Mouse (Mus musculus) kidney, adult 2 months (tissue): ENCODE results near the gene Gp5. TPM values are rescaled to one million over a fixed set of nuclear protein-coding genes. Genes with fewer than 3 reads are reported as not detected.

Experiments
- DNase-seq: peaks from one replicate; pipeline ENCODE4 v3.0.0; 2021
- H3K27ac ChIP-seq: fragments of 200-500 bp; 2 replicates; pipeline ENCODE4 v1.5.1; 2012; ENCODE audit warnings: low read depth, low read length, control low read depth, inconsistent platforms; ENCODE audit not compliant: insufficient read depth
- H3K27me3 ChIP-seq: fragments of 200-500 bp; replicated peaks from 2 replicates; pipeline ENCODE4 v1.6.1; 2012; ENCODE audit warnings: mild to moderate bottlenecking, moderate library complexity, low read length, inconsistent platforms; ENCODE audit not compliant: control insufficient read depth, insufficient read depth
- H3K36me3 ChIP-seq: fragments of 200-500 bp; 2 replicates; pipeline ENCODE4 v1.6.1; 2012; ENCODE audit warnings: mild to moderate bottlenecking, moderate library complexity, low read length, inconsistent platforms; ENCODE audit not compliant: control insufficient read depth, insufficient read depth
- H3K4me1 ChIP-seq: fragments of 200-500 bp; 2 replicates; pipeline ENCODE4 v1.6.1; 2011; ENCODE audit warnings: low read length; ENCODE audit not compliant: control insufficient read depth, insufficient read depth
- H3K4me3 ChIP-seq: fragments of 200-500 bp; 2 replicates; pipeline ENCODE4 v1.5.1; 2011; ENCODE audit warnings: mild to moderate bottlenecking, low read depth, low read length, control low read depth; ENCODE audit not compliant: insufficient read depth
- CTCF ChIP-seq: fragments of 200-500 bp; conservative IDR thresholded peaks from 2 replicates; pipeline ENCODE4 v1.5.1; 2011; ENCODE audit warnings: low read depth, mild to moderate bottlenecking, control low read depth, low read length, moderate library complexity, mixed read lengths; ENCODE audit not compliant: insufficient read depth, insufficient read length
- POLR2A ChIP-seq: fragments of 200-500 bp; IDR thresholded peaks from one replicate; pipeline ENCODE4 v1.6.1; 2011; ENCODE audit warnings: low read depth, low read length, control low read depth
- WGBS: fragments of 180-500 bp; shearing (Covaris S2); methylation state at CpG from one replicate; pipeline ENCODE4 v1.1.7; 2018; 5-methylcytosine and 5-hydroxymethylcytosine counted together
- polyA plus RNA-seq: library from polyadenylated mRNA; depleted of rRNA; stranded (reverse); fragments of >200 nt; gene quantifications from 2 replicates; pipeline ENCODE4 v1.2.3, GENCODE M21; 2012

The Gp5 gene
- polyA plus RNA-seq, 1 experiment = 0.14 TPM

GRCm38 (mm10) chr16:30297450-30297849 is 13.1 kb downstream of the Gp5 start:
- whole genome bisulfite sequencing = 72% methylated on average over 7 of the region's 7 CpGs
- Histone ChIP-seq H3K27me3 (no peaks in the 10 kb centered on the region), H3K4me3 (no peak overlapping the region), H3K27ac (no peak overlapping the region), H3K36me3 (no peaks in the 10 kb centered on the region), H3K4me1 (no peaks in the 10 kb centered on the region)
- DNase-seq = no peak
- TF ChIP-seq POLR2A (no peak), CTCF (no peak)

GRCm38 (mm10) chr16:30296601-30297275 is 13.8 kb downstream of the Gp5 start:
- WGBS = 85% methylated on average over 11 of the region's 11 CpGs
- no peaks in the 10 kb centered on the region for H3K36me3 ChIP-seq
- H3K4me3 ChIP-seq = no peak overlapping the region
- no peak for DNase-seq
- H3K27ac ChIP-seq = no peak overlapping the region
- no peaks in the 10 kb centered on the region for H3K4me1 ChIP-seq
- no peaks in the 10 kb centered on the region for H3K27me3 ChIP-seq
- no peak for TF ChIP-seq POLR2A
- TF ChIP-seq CTCF = no peak

GRCm38 (mm10) chr16:30295106-30295505 is 15.5 kb downstream of the Gp5 start:
- TF ChIP-seq POLR2A (no peak), CTCF (no peak)
- Histone ChIP-seq H3K4me3 (no peak overlapping the region), H3K27ac (no peak overlapping the region), H3K4me1 (no peaks in the 10 kb centered on the region), H3K36me3 (no peaks in the 10 kb centered on the region), H3K27me3 (no peaks in the 10 kb centered on the region)
- DNase-seq = no peak
- WGBS = 94% methylated on average over 7 of the region's 7 CpGs

- WGBS = 44% methylated on average over 6 of the region's 6 CpGs
- no peak overlapping the region for H3K4me3 ChIP-seq
- no peaks in the 10 kb centered on the region for H3K36me3 ChIP-seq
- no peak for TF ChIP-seq POLR2A
- no peak for TF ChIP-seq CTCF
- no peaks in the 10 kb centered on the region for H3K27me3 ChIP-seq
- no peaks in the 10 kb centered on the region for H3K4me1 ChIP-seq
- DNase-seq = no peak
- no peak overlapping the region for H3K27ac ChIP-seq
Measured at GRCm38 (mm10) chr16:30290436-30290835, 20.1 kb downstream of the Gp5 start.

- no peak overlapping the region for H3K27ac ChIP-seq
- H3K36me3 ChIP-seq = no peaks in the 10 kb centered on the region
- TF ChIP-seq CTCF (no peak), POLR2A (no peak)
- 83% methylated on average over 4 of the region's 4 CpGs for WGBS
- DNase-seq = no peak
- H3K4me1 ChIP-seq = no peaks in the 10 kb centered on the region
- H3K4me3 ChIP-seq = no peak overlapping the region
- no peaks in the 10 kb centered on the region for H3K27me3 ChIP-seq
Measured at GRCm38 (mm10) chr16:30285701-30286100, 24.9 kb downstream of the Gp5 start.

- Histone ChIP-seq H3K4me1 (no peaks in the 10 kb centered on the region), H3K27me3 (no peaks in the 10 kb centered on the region), H3K27ac (no peak overlapping the region), H3K36me3 (no peaks in the 10 kb centered on the region), H3K4me3 (no peak overlapping the region)
- peak; percentile 43 for DNase-seq
- TF ChIP-seq POLR2A = no peak
- peak; percentile 80 for TF ChIP-seq CTCF
- 3% methylated on average over 15 of the region's 15 CpGs for WGBS
Measured at GRCm38 (mm10) chr16:30283743-30284337, 26.7 kb downstream of the Gp5 start.

- no peaks in the 10 kb centered on the region for H3K4me1 ChIP-seq
- H3K27me3 ChIP-seq = no peaks in the 10 kb centered on the region
- no peaks in the 10 kb centered on the region for H3K36me3 ChIP-seq
- no peak within 1 kb of the TSS for H3K27ac ChIP-seq
- WGBS = 4% methylated on average over 34 of the region's 34 CpGs
- no peak within 1 kb of the TSS for H3K4me3 ChIP-seq
- no peak for TF ChIP-seq POLR2A
- no peak for TF ChIP-seq CTCF
- DNase-seq = peak; percentile 27
Measured at GRCm38 (mm10) chr16:30282844-30283495, 27.6 kb downstream of the Gp5 start, which contains the start of gene Lrrc15. Lrrc15 (minus strand) TSS chr16:30283256.
